Mouse (Mus musculus) Muller cell, postnatal 12 days (primary cell): ENCODE data around the gene Il7r.
A peak's percentile ranks its signal among the peaks of the same experiment; 100 is the strongest.
"Not testable (repeated sequence)": the region's sequence is repeated elsewhere in the genome, so short reads cannot be mapped to it uniquely, and the experiment has no call there.

Experiments used
- DNase-seq: peaks from one replicate; pipeline ENCODE4 v3.0.0-alpha.2; 2015; ENCODE audit errors: inconsistent ontology term

Il7r gene

GRCm38 (mm10) chr15:9530076-9530475 is at the start of gene Il7r:
Gene Il7r, minus strand, starts transcription at chr15:9530176.
- DNase-seq, result no peak

- no peak for DNase-seq
Measured at GRCm38 (mm10) chr15:9577303-9577702, 47.3 kb upstream of the Il7r start.

GRCm38 (mm10) chr15:9574796-9575195 is 44.8 kb upstream of the Il7r start:
- no peak for DNase-seq

GRCm38 (mm10) chr15:9573361-9573760 is 43.4 kb upstream of the Il7r start:
- DNase-seq, result no peak

GRCm38 (mm10) chr15:9572664-9573063 is 42.7 kb upstream of the Il7r start:
- no peak for DNase-seq

- no peak for DNase-seq
Measured at GRCm38 (mm10) chr15:9571896-9572295, 41.9 kb upstream of the Il7r start.

DNA sequence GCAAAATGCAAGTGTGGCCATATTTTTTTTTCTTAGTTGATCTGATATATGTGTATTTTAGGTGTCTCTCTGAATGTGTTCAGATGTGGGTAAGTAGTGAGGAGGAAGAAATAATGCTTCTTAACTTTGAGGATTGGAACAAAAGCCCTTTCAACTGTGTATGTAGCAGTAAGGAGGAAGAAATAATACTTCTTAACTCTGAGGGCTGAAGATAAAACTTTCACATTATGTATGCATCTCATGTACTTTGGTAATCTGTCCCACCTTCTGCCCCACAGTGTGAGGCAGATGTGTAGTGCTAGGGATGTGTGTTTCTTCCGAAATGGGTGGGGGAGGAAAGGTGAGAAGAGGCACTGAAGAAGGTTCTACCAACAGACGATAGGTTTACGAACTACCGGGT is 37.3 kb upstream of the Il7r start:
- DNase-seq, result no peak

GRCm38 (mm10) chr15:9565396-9565795 is 35.4 kb upstream of the Il7r start:
- DNase-seq, result no peak

- DNase-seq, result no peak
Measured at GRCm38 (mm10) chr15:9564156-9564555, 34.2 kb upstream of the Il7r start.

- not testable (repeated sequence) for DNase-seq
Measured at GRCm38 (mm10) chr15:9557264-9557663, 27.3 kb upstream of the Il7r start.

- DNase-seq, result no peak
Measured at GRCm38 (mm10) chr15:9548951-9549350, 19.0 kb upstream of the Il7r start.

DNA sequence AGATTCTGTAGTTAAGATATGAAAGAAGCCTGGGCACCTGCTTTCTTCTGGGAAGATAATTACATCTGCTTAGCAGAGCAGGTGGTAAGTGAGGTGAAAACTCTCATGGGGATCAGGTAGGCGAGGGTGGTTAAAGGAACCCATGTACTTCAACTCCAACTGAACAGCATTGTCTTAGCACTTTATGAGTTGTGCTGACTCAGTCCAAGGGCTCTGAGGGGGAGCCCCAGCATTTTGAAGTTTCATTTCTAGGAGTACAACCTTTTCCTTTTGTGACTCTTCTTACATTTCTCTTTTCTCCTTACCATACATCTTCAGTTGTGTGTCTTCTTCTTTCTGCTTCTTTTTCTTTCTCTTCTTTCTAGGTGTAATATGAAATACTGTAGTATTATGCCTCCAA is 5.2 kb upstream of the Il7r start:
- DNase-seq, result no peak

GRCm38 (mm10) chr15:9533356-9533902 is 3.5 kb upstream of the Il7r start:
- no peak for DNase-seq

DNA sequence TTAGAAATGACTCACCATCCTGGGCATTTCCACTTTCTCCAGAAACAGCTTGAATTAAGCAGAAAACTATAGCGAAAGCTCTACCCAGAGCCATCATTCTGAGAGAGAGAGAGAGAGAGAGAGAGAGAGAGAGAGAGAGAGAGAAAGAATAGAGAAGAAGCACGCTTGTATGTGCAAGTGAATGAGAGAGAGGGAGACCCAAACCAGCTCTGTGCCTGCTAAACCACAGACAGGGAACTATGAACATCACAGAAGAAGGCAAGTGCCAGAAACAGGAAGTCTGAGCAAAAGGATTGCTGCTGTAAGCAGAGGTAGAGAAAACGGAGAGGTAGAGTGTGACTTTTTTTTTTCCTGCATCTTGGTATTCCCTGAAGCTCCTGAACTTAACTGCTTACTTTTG is 330 bp downstream of the Il7r start:
- no peak for DNase-seq

GRCm38 (mm10) chr15:9528186-9528935 is 1.6 kb downstream of the Il7r start:
- DNase-seq, result no peak

DNA sequence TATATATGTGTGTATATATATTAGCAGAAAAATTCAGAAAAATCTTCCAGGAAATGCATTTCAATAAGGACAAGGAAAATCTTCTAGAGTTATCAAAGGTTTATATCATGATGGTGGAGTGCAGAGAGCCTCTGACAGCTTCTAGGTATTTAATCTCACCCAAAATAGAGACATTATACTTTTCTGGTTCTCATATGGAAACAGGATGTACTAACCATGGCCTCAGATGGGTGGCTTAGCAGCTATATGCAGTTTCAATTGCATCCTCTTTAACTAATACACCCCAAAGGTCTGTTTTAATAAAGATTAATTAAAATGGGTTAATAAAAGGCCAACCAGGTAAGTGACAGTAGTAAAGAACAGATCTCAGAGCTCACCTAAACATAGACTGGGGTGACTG is 3.6 kb downstream of the Il7r start:
- DNase-seq, result no peak

- DNase-seq, result no peak
Measured at GRCm38 (mm10) chr15:9524907-9525306, 5.1 kb downstream of the Il7r start.

DNA sequence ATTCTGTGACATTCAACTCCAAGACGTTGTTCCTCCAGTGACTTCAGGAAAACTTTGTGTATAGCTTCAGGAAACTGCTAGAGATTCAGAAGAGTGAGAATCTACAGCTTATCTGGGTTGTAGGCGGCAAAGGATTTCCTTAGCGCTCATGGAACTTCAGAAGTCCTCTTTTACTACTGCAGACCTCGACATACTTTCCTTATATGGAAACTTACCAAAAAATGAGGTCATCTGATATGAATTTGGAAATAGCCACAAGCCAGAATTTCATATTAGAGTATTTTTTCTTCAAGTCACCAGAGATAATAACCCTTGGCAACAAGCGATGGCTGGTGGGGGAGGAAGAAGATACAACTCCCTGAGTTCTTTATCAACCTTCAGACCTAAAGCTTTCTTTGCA is 6.0 kb downstream of the Il7r start:
- DNase-seq, result peak; percentile 36

- DNase-seq, result no peak
Measured at GRCm38 (mm10) chr15:9523059-9523458, 6.9 kb downstream of the Il7r start.

DNA sequence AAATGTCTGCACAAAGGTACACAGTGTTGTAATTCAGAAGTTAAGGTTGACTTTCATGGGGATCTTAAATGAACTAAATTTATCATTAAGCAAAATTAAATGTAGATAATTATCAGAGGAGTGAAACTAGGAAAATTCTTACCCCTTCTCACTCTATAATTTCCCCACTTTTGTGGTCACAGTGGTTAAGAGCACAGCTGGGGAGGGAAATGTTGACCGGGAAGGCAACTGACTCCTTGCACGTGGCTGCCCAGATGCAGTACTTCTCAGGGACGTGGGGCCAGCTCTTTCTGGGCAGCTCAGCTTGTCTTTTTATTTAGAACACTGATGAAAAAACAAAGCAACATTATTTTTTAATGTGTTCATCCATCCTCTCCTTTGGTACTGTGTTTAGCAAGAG is 37.9 kb downstream of the Il7r start:
- no peak for DNase-seq

GRCm38 (mm10) chr15:9489417-9490118 is 40.4 kb downstream of the Il7r start:
- DNase-seq, result no peak

DNA sequence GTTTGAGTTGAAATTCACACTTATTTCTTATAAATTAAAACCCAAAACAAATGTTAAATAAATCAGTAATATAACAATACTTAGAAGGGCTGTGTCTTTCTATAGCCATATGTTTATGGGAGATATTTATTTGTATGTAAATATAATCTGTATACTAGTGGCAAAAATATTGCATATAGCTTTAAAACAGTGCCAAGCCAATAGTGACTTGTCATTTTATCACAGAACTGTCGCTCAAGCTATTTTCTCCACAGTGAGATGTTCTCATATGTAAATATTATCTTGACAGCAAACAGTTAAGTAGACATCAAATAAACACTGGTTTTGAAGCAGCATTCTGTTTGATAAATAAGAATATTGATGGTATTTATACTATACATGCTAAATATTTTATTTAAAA is 56.8 kb downstream of the Il7r start:
- no peak for DNase-seq

GRCm38 (mm10) chr15:9472618-9473017 is 57.4 kb downstream of the Il7r start:
- no peak for DNase-seq
